Mouse (Mus musculus) small intestine, adult 10 weeks (tissue): ENCODE data around the gene Yy1. TPM values are rescaled to one million over a fixed set of nuclear protein-coding genes. Genes with fewer than 3 reads are reported as not detected.

Source experiments
- polyA plus RNA-seq: library from polyadenylated mRNA; stranded (reverse); fragments of 350-450 nt; fragmentation: Illumina TruSeq; extraction: RNeasy Lipid Tissue Mini Kit (QIAGEN cat#74804); gene quantifications from one replicate; pipeline ENCODE4 v1.2.3, GENCODE M21; 2014; ENCODE audit warnings: low replicate concordance

Yy1 gene
- polyA plus RNA-seq = 61.0 TPM

DNA sequence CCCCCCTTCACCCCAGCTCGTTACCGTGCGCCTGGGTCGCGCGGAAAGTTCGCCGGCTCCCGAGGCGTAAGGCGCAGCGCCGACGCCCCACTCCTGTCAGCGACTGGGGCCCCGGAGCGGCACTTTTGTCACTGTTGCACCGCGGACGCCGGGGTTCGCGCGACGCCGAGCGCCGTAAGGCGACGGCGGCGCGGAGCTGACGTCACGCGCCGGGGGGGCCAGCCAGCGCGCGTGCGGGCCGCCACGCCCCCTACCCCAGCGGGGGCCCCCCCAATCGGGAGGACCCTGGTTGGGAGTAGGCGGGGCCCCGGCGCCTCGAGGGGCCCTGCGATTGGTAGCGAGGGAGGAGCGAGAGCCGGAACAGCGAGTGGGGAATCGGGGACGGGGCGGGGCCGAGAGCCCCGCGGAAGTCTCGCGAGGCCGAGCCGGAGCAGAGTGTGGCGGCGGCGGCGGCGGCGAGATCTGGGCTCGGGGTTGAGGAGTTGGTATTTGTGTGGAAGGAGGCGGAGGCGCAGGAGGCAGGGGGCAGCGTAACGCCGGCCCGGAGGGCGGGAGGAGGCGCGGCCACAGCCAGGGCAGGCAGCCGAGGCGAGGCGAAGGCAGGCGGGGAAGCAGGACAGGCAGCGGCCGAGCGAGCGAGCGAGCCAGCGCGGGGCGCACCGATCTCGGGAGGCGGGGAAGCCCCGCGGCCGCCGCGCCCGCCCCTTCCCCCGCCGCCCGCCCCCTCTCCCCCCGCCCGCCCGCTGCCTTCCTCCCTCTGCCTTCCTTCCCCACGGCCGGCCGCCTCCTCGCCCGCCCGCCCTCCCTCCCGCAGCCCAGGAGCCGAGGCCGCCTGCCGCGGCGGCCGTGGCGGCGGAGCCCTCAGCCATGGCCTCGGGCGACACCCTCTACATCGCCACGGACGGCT lies at the start of gene Yy1:
Gene Yy1, plus strand, starts transcription at position 428 of the 907 bp plus-strand sequence.

DNA sequence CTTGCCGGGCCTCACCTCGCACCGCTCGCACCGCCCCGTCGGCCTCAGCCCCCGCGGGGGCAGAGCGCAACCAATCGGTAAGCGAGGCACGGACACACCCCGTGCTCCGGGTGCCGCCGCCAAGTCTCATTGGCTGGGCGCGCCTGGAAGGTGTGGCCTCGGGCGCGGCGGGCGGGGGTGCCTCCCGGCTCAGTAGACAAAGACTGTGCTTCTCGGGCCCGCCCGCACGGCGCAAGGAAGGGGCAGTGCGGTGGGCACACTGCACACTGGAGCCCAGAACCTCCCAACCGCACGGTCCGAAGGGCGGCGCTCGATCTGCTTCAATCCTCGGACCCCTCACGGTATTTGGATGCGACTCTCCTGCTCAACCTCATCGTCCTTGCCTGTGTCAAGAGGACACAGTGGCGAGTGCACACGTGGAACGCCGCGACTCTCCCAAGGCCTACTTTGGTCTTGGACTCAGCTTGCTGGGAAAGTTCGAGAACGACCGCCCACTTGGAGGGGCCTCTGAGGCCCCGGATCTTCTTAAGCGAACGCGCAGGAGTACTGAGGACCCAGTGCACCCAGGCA lies 43.2 kb downstream of the Yy1 start, which contains the start of the genes Slc25a29 and Slc25a47:
Gene Slc25a29, minus strand, starts transcription at position 44 of the 570 bp plus-strand sequence.
Gene Slc25a47, plus strand, starts transcription at position 207 of the 570 bp plus-strand sequence.

Other genes starting within 250 kb of the Yy1 start
- gene Evl, start 238.3 kb upstream of the Yy1 start, polyA plus RNA-seq = 41.1 TPM
- gene Degs2, start 90.7 kb upstream of the Yy1 start, polyA plus RNA-seq = 9.8 TPM
- gene Slc25a29, start 42.9 kb downstream of the Yy1 start, polyA plus RNA-seq = not detected
- not detected for gene Slc25a47, start 43.1 kb downstream of the Yy1 start, polyA plus RNA-seq
- gene Wdr25, start 100.7 kb downstream of the Yy1 start, polyA plus RNA-seq = not detected
- 7.0 TPM for gene Wars, start 101.2 kb downstream of the Yy1 start, polyA plus RNA-seq